Mouse (Mus musculus) embryonic fibroblast, embryonic 13.5 days (primary cell): ENCODE measurements around the gene Gm20388.

Experiments
- CTCF ChIP-seq: IDR thresholded peaks from 2 replicates; pipeline ENCODE4 v1.5.1; 2011; ENCODE audit warnings: mild to moderate bottlenecking, control low read depth, low read length, moderate library complexity, borderline replicate concordance; ENCODE audit not compliant: insufficient read depth
- POLR2A ChIP-seq: IDR thresholded peaks from 2 replicates; pipeline ENCODE4 v1.6.1; 2011; ENCODE audit warnings: low read depth, mild to moderate bottlenecking, control low read depth, low read length, moderate library complexity

DNA sequence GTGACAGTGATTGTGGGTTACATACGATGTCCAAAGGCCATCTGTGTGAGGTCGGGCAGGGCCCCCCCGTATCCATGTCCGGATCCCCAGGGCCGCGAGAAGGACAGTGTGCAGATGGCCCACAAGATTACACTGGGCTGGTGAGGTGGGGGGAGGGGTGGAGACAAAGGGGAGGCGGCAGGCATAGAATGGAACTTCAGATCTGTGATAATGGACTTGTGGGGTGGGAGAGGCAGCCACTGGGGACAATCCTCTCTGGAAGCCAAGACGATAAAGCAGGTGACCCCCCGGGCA, 425.4 kb downstream of the Gm20388 start:
- no peak for TF ChIP-seq CTCF
- no peak for TF ChIP-seq POLR2A
